Mouse (Mus musculus) T-cell, adult 2 months (primary cell): ENCODE results near the gene Avl9.
A peak's percentile ranks its signal among the peaks of the same experiment; 100 is the strongest.

Experiments
- DNase-seq: peaks from one replicate; pipeline ENCODE4 v3.0.0; 2022; ENCODE audit warnings: low spot score

Gene Avl9

DNA sequence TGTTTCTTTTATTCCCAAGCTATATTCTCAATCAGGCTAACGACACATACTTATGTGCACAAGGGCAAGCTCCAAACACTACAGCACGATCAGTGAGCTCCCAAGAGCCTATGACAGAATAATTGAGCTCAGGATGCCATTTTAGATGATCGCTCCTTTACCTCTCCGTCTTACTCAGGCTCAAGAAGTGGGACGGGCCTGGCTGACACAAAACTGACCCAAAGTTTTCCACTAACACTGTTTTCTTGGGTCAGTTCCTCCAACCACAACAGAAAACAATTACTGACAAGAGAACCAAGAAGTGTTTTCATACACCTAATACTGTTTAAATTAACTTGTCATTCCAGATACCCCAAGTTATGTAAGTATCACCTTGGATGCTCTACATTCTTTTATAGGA is 80.1 kb downstream of the Avl9 start:
- no peak for DNase-seq

GRCm38 (mm10) chr6:56796232-56796631 is 81.5 kb downstream of the Avl9 start:
- DNase-seq: no peak

DNA sequence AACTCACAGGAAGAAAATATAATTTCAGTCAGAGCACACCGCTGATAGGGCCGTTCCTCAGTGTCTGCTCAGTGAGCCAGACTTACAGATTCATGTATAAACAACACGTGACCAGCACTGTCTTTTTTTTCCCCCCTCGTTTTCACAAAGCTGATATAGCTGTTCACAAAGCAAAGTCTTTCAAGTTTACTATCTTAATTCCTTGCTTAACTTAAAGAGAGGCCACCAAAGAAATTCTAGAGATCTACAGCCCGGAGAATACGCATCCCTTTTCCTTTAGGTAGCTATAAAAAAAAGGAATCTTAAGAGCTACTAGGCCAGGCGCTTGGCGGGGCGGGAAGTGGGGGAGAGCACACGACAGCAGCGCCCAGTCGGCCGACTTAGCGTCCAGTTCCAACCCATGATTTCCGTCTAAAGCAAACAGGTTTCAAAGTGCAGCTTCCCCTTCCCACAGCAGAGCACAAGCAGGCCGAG is 82.0 kb downstream of the Avl9 start:
- peak; percentile 51 for DNase-seq

DNA sequence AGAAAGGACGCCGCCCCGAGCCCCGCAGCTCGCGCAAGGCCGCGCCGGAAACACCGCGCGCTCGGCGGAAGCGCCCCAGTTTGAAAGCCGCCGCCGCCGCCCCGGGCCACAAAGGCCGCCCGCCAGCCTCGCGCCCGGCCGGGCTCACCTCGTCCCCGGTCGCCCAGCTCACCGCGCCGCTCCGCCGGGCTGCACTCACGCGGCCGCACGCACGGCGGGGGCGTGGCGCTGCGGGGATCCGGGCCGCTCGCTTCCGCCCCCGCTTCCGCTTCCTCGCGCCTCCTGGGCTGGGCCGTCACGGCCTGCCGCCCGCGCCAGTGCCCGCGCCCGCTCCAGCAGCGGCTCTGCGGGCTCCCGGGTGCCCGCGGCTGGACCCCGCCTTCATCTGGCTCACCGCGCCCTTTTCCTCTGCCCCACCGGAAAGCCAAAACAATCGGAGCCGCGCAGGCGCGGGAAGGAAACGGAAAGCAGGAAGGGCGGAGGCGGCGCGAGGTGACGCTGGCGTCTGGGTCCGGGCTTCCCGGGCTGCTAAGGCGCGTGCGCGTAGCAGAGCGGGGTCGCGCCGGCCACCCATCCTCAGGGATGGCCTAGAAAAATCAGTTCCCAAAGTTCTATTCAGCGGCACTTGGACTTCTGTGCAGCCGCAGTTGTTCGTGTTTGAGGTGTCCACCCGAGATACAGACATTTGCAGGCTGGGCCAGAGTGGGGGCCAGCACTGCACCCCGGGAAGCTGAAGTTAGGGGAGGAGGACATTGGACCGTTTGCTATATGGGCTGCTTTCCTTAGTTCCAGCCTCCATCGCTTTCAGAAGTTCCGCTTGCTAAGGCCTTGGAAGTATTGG is 82.8 kb downstream of the Avl9 start, which contains the start of gene Kbtbd2:
Gene Kbtbd2 (minus strand): TSS at position 503 of the 841 bp plus-strand sequence.
- peak; percentile 92 for DNase-seq

- peak; percentile 47 for DNase-seq
These were observed 83.4 kb downstream of the Avl9 start for GRCm38 (mm10) chr6:56798152-56798465.

- DNase-seq: no peak
These were observed 90.3 kb downstream of the Avl9 start for GRCm38 (mm10) chr6:56805026-56805425.

GRCm38 (mm10) chr6:56806195-56806594 is 91.5 kb downstream of the Avl9 start:
- DNase-seq: no peak

GRCm38 (mm10) chr6:56808656-56809055 is 94.0 kb downstream of the Avl9 start:
- peak; percentile 61 for DNase-seq
